Mouse (Mus musculus) hematopoietic stem cell, adult 5-6 weeks (primary cell): Measurements from ENCODE around the gene Ube2h. TPM values are rescaled to one million over a fixed set of nuclear protein-coding genes. Genes with fewer than 3 reads are reported as not detected.

Experiments used
- ATAC-seq, 2 experiments: fragments of 125-278 bp in 1 of 2; replicated peaks in 1 of 2; 2 replicates each; pipeline ENCODE4 v1.8.0; 2016 to 2017; ENCODE audit warnings: inconsistent platforms in 2 of 2, mild to moderate bottlenecking in 2 of 2, moderate number of reproducible peaks in 2 of 2, low read depth in 1 of 2, moderate TSS enrichment in 1 of 2; ENCODE audit not compliant: low FRiP score in 2 of 2, poor library complexity in 2 of 2, severe bottlenecking in 2 of 2, insufficient read depth in 1 of 2, low TSS enrichment in 1 of 2
- total RNA-seq: library from RNA; stranded (forward); fragments of 172-1452, 232-1000 nt; gene quantifications from 2 replicates; pipeline ENCODE4 v1.2.3, GENCODE M21; 2017

The Ube2h gene
- total RNA-seq, 1 experiment from 2014 or later: 25.7 TPM

DNA sequence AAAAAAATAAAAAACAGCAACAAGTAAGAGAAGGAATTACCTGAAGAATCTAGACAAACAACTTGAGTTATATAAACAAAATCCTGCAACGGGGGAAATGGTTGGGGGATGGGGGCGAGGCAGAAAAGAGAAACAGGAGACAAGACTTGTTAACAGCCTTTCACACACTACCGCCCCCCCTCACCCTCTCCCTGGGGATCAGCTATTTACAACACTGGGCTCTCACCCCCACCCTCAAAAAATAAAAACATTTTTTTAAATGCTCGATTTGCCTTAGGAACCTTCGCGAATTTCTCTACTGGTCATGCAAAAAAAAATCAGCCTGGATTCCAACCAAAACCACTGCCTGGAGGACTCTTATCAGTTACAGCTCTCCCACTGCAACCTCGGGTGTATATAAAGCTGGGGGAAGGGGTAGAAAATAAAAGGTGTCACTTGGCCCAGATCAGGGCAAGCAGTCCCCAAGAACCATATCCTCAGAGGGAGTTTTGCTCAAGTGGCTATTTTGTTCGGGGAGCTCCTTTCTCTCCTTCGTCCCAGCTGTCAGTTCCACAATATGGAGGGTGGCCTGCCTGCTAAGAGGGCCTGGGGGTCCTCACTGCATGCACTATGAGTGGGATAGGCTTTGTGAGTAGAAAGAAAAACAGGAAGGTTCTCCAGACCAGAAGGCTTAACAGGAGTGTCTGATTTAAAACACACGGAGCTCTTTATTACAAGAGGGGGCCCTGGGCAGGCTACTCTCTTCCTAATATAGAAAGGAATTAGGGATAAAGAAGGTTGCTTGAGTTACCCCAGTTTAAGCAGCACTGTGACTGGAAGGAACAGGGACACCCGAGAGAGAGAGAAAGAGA lies 1.3 kb downstream of the Ube2h start:
- ATAC-seq: no peak

GRCm38 (mm10) chr6:30302156-30302555 lies 2.2 kb downstream of the Ube2h start:
- no peak for ATAC-seq

DNA sequence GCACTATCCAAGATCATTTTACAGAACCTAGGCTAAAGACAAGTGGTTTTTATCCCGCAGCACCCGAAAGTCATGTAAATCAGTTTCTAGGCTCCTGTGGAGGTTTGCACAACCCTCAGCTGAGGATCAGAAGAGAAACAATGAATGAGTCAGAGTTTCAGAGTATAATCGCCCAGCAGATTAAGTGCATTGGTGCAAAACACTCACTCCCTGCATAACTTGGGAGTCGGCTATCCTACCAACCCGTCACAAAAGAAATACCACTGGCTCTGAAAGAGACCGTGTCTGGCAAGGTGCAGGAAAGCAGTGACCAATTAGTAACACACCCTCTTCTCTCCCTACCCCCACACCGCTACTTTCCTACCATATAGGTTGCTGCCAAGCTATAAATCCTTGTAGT lies 3.4 kb downstream of the Ube2h start:
- ATAC-seq: no peak

GRCm38 (mm10) chr6:30300372-30300771 lies 4.0 kb downstream of the Ube2h start:
- ATAC-seq: peak; percentile 53 to 77

- no peak for ATAC-seq
These were observed 4.7 kb downstream of the Ube2h start for GRCm38 (mm10) chr6:30299683-30300082.

- no peak for ATAC-seq
These were observed 5.2 kb downstream of the Ube2h start for GRCm38 (mm10) chr6:30299116-30299515.

- ATAC-seq: no peak
These were observed 11.8 kb downstream of the Ube2h start for GRCm38 (mm10) chr6:30292579-30292978.

DNA sequence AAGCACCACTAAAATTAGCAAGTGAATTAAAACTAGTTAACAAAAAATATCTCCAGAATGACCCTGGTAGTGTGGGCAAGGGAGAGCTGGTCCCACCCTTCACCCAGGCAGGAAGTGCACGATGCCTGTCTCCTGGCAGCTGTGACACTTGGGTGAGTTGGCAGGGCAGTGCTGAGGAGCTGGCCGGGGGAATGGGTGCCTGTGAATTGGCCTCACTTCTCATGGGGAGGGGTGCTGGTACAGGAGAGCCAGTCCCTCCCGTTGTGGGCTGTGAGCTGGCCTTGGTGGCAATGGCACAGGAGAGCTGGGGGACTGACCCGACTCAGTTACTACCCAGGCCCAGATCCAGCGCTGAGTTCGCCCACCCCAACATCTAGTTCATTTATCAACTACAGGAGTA lies 16.4 kb downstream of the Ube2h start:
- ATAC-seq: no peak

- ATAC-seq: no peak
These were observed 17.7 kb downstream of the Ube2h start for GRCm38 (mm10) chr6:30286642-30287041.

GRCm38 (mm10) chr6:30284177-30284576 lies 20.2 kb downstream of the Ube2h start:
- no peak for ATAC-seq

DNA sequence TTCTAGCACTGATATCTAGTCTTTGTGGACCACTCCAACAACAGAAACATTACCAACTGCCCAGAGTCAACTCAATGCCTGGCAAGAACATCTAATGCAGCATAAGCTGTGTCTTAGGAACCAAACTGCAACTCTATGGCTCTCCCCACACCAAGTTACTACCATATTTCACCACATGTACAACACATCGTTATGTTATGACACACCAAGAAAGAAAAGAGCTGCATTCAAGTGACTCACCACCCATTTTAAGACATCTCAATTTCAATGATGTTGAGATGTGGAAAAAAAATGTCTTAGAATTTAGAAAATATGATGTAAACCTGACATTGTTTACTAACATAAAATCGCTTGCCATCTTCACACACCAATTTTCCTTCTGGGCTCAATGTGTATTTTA lies 22.0 kb downstream of the Ube2h start:
- ATAC-seq: no peak

DNA sequence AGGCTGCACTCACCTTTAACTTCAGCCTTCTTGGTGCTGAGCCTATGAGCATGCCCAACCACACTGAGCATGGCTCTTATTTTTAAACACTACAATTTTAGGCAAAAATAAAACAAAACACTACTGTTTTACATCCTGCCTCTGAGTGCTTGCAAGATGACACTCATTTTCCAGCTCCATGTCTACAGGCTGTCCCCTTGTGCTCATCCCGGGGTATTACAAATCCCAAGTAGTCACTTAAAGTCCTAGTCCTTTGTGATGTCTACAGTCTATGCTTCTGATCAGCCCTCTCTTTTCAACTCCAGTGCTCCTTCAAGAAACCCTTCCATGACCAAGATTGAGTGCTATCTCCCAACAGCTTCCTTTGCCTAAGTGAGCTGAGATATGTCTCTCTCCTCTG lies 26.0 kb downstream of the Ube2h start:
- ATAC-seq: no peak

GRCm38 (mm10) chr6:30276882-30277281 lies 27.5 kb downstream of the Ube2h start:
- ATAC-seq: no peak

- no peak for ATAC-seq
These were observed 28.0 kb downstream of the Ube2h start for GRCm38 (mm10) chr6:30276375-30276774.

- ATAC-seq: no peak
These were observed 29.0 kb downstream of the Ube2h start for GRCm38 (mm10) chr6:30275159-30275847.

DNA sequence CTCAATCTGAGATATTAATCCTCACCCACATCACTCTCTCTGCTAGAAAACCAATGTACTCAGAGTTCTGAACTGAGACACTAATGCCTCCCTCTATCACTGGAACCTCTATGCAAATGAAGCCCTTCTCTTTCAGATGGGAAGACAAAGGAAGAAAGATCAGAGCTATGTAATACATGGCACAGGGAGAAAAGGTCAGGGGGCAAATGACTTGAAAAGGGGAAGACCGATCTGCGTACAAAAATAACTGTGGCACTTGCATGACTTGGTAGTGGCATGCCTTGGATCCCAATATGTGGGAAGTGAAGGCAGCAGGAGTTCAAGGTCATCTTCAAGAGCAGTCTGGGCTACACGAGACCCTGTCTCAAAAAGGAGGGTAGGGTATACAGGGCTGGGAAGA lies 31.4 kb downstream of the Ube2h start:
- no peak for ATAC-seq

DNA sequence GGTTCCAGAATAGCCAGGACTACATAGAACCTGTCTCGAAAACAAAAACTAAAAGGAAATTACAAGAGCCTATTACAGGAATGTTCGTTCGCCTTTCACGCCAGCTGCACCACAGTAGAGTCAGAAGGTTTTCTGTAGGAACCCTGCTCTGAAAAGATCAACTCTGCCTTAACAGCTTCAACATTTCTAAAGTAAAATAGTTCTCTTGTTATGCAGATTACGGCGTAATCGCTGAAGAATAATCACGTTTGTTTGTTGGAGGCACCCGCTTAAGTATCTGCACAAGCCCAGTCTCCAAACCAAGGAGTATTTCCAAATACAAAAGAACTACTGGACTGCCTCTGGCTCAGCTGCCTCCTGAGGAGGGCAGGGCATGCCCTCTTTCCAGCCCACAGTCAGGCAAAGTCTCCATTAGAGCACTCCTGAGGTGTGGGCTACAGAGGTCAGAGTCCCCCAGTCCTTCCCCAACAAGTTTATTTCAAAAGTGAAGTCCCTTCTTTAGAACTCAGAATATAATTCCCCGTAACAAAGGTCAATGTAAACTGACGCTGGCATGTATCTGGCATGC lies 31.9 kb downstream of the Ube2h start:
- no peak for ATAC-seq

GRCm38 (mm10) chr6:30269846-30270245 lies 34.5 kb downstream of the Ube2h start:
- no peak for ATAC-seq
